Mouse (Mus musculus) brain, embryonic 14.5 days (tissue): ENCODE measurements at regions not wholly inside any gene's neighbourhood (a gene's known extent, or its start where the extent isn't known, plus 50 kb on each side); places are given as distances from the start of the nearest gene placed in this dataset.

Experiments used
- CTCF ChIP-seq: fragments of 200-500 bp; IDR thresholded peaks from 2 replicates; pipeline ENCODE4 v1.5.1; 2012; ENCODE audit warnings: inconsistent platforms, mild to moderate bottlenecking, moderate library complexity, borderline replicate concordance; ENCODE audit not compliant: insufficient read depth, insufficient read length; ENCODE audit errors: extremely low read depth
- POLR2A ChIP-seq: fragments of 200-500 bp; IDR thresholded peaks from 2 replicates; pipeline ENCODE4 v1.6.1; 2012; ENCODE audit warnings: mild to moderate bottlenecking, inconsistent platforms, borderline replicate concordance; ENCODE audit not compliant: poor library complexity, insufficient read depth, insufficient read length, severe bottlenecking; ENCODE audit errors: extremely low read depth

GRCm38 (mm10) chr1:69430683-69431407 is 256.2 kb downstream of the Ikzf2 start:
- no peak for TF ChIP-seq CTCF
- no peak for TF ChIP-seq POLR2A
